Mouse (Mus musculus): Measurements from ENCODE around the gene Olfr1093.

The Olfr1093 gene

GRCm38 (mm10) chr2:86782179-86782578 is at the start of gene Olfr1093:
TSS of gene Olfr1093 (plus strand) at chr2:86782479.
- DNase-seq (ENCODE audit: low read depth) = no peak

GRCm38 (mm10) chr2:86733601-86734000 is 48.7 kb upstream of the Olfr1093 start, which contains the start of gene Olfr1089:
TSS of gene Olfr1089 (minus strand) at chr2:86733701.
- DNase-seq (ENCODE audit: low read depth) = no peak

- no peak for DNase-seq (ENCODE audit: low read depth)
These were observed 23.4 kb upstream of the Olfr1093 start, which contains the start of gene Olfr1090 for GRCm38 (mm10) chr2:86758893-86759292. TSS of gene Olfr1090 (minus strand) at chr2:86758993.

- DNase-seq (ENCODE audit: low read depth) = no peak
These were observed 21.2 kb upstream of the Olfr1093 start for GRCm38 (mm10) chr2:86761050-86761449.

DNA sequence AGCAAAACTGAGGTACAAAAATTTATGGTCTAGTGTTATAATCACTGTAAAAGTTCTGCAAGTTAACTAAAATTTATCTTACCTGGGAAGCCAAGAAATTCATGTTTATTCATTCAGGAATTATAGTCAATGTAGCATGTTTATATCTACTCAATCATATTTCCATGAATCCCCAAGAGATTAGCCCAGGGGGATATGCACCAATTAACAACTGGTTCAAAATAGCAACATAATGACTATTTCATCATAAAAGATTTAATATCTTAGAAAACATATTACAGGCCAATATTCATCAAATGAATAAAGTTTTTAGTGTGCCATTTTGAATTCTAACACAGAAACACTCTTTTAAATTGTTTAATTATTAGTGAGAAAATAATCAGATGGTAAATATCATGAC is 27.6 kb downstream of the Olfr1093 start, which contains the start of gene Olfr141:
TSS of gene Olfr141 (minus strand) at position 101 of the 400 bp plus-strand sequence.
- DNase-seq (ENCODE audit: low read depth) = no peak

DNA sequence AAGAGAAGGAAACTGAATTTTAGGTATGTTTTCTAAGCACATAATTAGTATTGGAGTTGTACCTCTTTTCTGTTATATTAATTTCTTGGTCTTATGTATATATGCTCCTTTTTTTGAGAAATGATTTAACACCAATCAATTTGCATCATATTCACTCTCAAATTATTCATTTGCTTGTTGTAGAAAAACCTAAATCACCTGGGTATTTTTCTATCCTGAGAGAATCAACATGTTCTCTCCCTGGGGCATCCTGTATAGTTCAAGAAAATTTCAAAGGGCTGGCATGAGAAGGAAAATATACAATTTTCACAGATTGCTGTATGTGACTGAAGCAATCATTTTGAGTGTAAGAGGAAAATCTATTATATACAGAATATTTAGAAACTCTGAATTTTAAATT is 42.1 kb downstream of the Olfr1093 start, which contains the start of gene Olfr1094:
TSS of gene Olfr1094 (plus strand) at position 301 of the 400 bp plus-strand sequence.
- DNase-seq (ENCODE audit: low read depth) = no peak
